Mouse (Mus musculus): ENCODE measurements around the gene Pappa2. TPM values are rescaled to one million over a fixed set of nuclear protein-coding genes. Genes with fewer than 3 reads are reported as not detected.

Gene Pappa2
- polyA plus RNA-seq, 1 experiment = 0.25 TPM

DNA sequence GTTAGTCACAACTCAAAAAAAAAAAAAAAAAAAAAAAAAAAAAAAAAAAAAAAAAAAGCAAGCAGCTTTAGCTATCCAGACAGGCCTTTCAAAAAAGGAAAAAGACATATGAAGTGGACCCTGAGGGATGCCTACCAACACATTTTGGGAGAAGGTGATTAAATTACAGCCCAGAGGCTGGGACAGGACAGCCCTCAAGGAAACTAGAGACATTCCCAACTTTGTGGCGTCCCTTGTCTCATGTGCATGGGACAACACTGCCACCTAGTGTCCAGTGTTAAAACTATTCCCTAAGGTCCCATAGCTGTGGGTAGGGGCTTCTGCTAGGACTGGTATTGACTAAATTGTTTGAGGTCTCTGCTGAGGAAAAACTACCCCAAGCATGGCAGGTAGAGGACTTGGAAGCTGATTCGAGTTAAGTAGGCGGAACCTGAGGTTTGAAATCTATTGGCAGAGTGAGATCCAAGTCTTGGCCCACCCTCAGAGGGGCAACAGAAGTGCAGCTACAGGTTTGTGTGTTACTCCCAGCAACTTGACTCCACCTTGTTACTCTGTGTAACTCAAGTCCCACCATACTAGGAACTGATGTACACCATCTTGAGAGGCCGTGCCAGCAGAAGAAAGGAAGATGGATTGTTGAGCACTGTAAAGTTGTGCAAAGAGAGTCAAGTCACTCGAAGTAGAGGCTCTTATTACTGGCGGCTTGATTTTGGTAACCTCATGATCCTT lies 26.6 kb downstream of the Pappa2 start:
- no peak overlapping the region for H3K4me3 ChIP-seq (ENCODE audit: insufficient read depth, low read length)
- H3K4me1 ChIP-seq (ENCODE audit: control insufficient read depth, insufficient read depth, low read length) = no peaks in the 10 kb centered on the region; the same call in 1 of the 2 replicates
- TF ChIP-seq POLR2A (IDR thresholded peaks at IDR 0.05; ENCODE audit: extremely low read depth, insufficient read depth, low read length) (no peak), CTCF (IDR thresholded peaks at IDR 0.05; ENCODE audit: extremely low read depth, insufficient read depth, low read length) (peak; percentile 95)
- no peak overlapping the region for H3K27ac ChIP-seq (ENCODE audit: insufficient read depth, low read length)

DNA sequence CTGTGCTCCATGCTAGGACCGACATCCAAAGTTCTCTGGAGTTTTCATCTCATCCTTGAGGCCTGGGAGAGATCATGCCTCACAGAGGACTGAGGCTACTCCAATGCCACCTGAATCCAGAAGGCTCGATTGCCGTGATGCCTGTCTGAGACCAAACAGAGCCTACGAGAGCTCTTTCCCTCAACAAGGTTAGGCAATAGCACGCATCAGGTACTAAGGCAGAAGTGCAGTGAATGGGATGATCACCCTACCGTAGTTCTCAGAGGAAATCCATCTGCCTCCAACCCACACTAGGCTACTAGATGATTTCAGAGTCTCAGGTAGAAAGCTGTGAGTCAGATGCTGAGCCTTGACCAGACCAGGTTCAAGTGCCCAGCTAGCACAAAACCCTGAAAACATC lies 31.2 kb downstream of the Pappa2 start:
- no peak overlapping the region for H3K27ac ChIP-seq (ENCODE audit: insufficient read depth, low read length)
- no peak for TF ChIP-seq CTCF (IDR thresholded peaks at IDR 0.05; ENCODE audit: extremely low read depth, insufficient read depth, low read length)
- no peak for TF ChIP-seq POLR2A (IDR thresholded peaks at IDR 0.05; ENCODE audit: extremely low read depth, insufficient read depth, low read length)
- no peaks in the 10 kb centered on the region for H3K4me1 ChIP-seq (ENCODE audit: control insufficient read depth, insufficient read depth, low read length)
- H3K4me3 ChIP-seq (ENCODE audit: insufficient read depth, low read length) = no peak overlapping the region

DNA sequence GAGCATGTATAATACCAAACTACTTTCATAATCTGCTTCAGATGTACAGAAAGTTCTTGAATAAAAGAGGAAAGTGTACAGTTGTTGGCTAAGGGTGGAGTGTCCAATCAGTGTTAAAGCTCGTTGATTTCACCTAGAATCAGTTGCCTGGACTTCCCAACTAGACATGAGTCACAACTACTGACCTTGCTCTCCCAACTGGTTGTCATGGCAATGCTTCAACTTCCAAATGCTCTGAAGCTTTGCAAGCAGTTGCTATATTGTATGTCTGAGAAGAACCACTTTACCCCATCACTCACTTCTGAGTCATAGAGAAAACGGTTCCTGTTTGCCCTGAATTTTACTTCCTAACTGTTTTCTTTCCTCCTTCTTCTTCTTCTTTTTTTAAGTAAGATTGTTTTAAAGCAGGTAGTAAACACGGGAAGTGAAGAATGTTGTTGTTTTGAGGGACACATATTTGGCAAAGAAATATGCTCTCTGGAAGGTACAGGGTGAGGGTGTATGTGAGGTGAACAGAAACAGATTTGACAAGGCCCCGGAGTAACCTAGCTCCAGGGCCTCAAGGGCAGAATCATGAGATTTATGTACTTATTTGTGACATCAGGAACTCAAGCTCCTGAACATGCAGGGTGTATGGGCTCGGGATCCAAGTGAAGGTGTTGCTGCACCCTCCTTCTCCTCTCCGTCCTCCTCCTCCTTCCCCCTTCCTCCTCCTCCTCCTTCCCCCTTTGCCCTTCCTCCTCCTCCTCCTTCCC lies 32.1 kb downstream of the Pappa2 start:
- H3K4me3 ChIP-seq (ENCODE audit: insufficient read depth, low read length) = no peak overlapping the region
- no peak overlapping the region for H3K27ac ChIP-seq (ENCODE audit: insufficient read depth, low read length)
- H3K4me1 ChIP-seq (ENCODE audit: control insufficient read depth, insufficient read depth, low read length) = no peaks in the 10 kb centered on the region
- TF ChIP-seq POLR2A (IDR thresholded peaks at IDR 0.05; ENCODE audit: extremely low read depth, insufficient read depth, low read length) (no peak), CTCF (IDR thresholded peaks at IDR 0.05; ENCODE audit: extremely low read depth, insufficient read depth, low read length) (no peak)

DNA sequence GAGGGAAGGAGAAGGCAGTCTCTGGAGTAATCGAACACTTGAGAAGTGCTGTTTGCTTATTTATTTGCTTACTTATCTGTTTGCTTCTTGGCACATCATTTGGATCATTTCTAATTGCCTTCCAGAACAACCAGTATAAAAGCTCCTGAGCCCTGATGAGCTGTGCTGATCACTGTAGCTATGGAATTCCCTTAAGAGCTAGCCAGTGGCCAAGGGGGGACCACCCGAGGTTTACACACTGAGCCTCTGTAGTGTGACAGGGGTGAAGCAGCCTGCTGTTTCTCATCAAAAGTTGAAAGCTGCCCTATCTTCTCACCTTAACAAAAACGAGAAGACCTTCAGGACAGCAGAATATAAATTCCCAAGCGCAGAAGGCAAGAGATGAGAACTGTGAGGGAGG lies 35.4 kb downstream of the Pappa2 start:
- H3K4me1 ChIP-seq (ENCODE audit: control insufficient read depth, insufficient read depth, low read length) = no peaks in the 10 kb centered on the region
- TF ChIP-seq CTCF (IDR thresholded peaks at IDR 0.05; ENCODE audit: extremely low read depth, insufficient read depth, low read length) (no peak), POLR2A (IDR thresholded peaks at IDR 0.05; ENCODE audit: extremely low read depth, insufficient read depth, low read length) (no peak)
- no peak overlapping the region for H3K27ac ChIP-seq (ENCODE audit: insufficient read depth, low read length)
- H3K4me3 ChIP-seq (ENCODE audit: insufficient read depth, low read length) = no peak overlapping the region

DNA sequence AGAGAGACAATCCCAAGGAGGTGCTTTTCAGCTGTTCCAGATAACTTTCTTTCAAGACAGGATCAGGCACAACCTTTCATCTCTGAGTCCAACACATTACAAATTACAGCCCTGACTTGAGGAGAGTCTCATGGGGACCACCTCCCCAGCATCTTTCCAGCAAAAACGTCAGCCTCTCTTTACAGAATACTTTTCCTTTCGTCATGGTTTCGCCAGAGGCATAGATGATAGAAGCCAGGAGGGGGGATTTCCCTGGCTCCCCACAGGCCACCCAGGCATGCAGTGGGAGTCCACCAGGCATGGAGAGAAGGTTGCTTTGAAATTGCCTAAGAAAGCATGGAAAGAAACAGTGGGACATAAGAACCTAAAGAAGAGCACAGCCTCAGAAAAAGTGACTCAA lies 37.4 kb downstream of the Pappa2 start:
- TF ChIP-seq CTCF (IDR thresholded peaks at IDR 0.05; ENCODE audit: extremely low read depth, insufficient read depth, low read length) (no peak), POLR2A (IDR thresholded peaks at IDR 0.05; ENCODE audit: extremely low read depth, insufficient read depth, low read length) (no peak)
- Histone ChIP-seq H3K4me3 (ENCODE audit: insufficient read depth, low read length) (no peak overlapping the region), H3K27ac (ENCODE audit: insufficient read depth, low read length) (no peak overlapping the region), H3K4me1 (ENCODE audit: control insufficient read depth, insufficient read depth, low read length) (no peaks in the 10 kb centered on the region)

DNA sequence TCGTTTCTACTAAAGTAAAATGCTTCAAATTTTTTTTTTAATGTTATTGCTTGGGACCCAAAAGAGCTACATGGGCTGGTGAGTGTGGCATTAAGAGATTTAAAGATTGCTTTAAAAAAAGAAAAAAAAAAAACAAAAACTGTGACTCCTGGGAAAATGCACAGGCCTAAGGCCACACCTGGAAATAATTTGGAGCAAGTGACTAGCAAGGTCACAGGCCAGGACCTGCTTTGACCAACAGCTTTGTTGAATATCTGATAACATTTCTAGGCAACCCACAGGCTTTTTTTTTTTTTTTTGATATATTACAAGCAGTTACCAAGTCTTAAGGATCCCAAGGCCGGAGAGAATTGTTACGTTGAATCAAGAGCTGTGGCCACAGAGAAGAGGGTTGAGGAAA lies 39.3 kb downstream of the Pappa2 start:
- H3K27ac ChIP-seq (ENCODE audit: insufficient read depth, low read length) = no peak overlapping the region
- H3K4me3 ChIP-seq (ENCODE audit: insufficient read depth, low read length) = no peak overlapping the region
- TF ChIP-seq POLR2A (IDR thresholded peaks at IDR 0.05; ENCODE audit: extremely low read depth, insufficient read depth, low read length) (no peak), CTCF (IDR thresholded peaks at IDR 0.05; ENCODE audit: extremely low read depth, insufficient read depth, low read length) (no peak)
- no peaks in the 10 kb centered on the region for H3K4me1 ChIP-seq (ENCODE audit: control insufficient read depth, insufficient read depth, low read length)

DNA sequence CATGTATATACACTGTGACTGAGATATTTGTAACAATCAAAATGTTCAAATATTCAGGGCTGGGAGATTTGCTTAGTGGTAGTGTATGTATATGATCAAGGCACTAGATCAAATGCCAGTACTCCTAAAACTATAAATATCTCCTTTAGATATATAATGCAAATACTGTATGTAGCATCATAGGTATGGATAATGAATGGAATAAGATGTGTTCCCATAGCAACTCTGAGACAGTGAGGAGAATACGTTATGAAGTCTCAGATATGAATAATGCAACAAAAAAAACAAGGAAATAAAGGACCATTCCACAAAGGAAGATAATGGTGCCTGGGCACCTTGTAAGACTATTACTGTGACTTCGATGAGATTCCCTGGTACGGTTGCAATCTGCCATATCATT lies 45.8 kb downstream of the Pappa2 start:
- no peak overlapping the region for H3K4me3 ChIP-seq (ENCODE audit: insufficient read depth, low read length)
- TF ChIP-seq POLR2A (IDR thresholded peaks at IDR 0.05; ENCODE audit: extremely low read depth, insufficient read depth, low read length) (no peak), CTCF (IDR thresholded peaks at IDR 0.05; ENCODE audit: extremely low read depth, insufficient read depth, low read length) (no peak)
- H3K4me1 ChIP-seq (ENCODE audit: control insufficient read depth, insufficient read depth, low read length) = no peaks in the 10 kb centered on the region
- no peak overlapping the region for H3K27ac ChIP-seq (ENCODE audit: insufficient read depth, low read length)

DNA sequence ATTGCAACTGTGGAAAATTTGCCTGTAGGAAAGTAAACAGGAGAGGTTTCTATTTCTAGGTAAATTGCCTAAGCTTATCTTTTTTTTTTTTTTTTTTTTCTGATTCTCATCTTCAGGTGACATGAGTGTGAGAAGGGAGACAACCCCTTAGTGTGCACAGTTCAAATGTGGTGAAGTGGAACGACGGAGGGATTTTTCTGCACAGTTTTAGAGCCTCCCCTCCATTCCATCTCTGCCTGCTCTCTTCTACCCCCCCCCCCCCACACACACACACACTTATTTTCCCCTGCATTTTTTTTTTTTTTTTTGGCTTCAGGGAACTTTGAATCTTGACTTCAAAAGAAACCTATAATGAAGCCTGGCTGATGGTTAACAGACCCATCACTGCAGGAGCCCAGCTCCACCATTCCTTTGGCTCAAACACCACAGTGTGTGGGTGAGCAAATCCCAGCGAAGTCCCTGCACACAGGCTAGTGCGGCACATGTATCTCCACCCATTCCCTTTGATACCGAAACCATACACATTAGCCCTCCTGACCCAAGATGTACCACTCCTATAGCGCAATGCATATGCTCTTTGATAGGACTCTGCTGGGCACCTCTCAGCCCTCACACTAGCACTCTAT lies 49.0 kb downstream of the Pappa2 start:
- no peaks in the 10 kb centered on the region for H3K4me1 ChIP-seq (ENCODE audit: control insufficient read depth, insufficient read depth, low read length)
- H3K4me3 ChIP-seq (ENCODE audit: insufficient read depth, low read length) = no peak overlapping the region
- H3K27ac ChIP-seq (ENCODE audit: insufficient read depth, low read length) = no peak overlapping the region
- TF ChIP-seq POLR2A (IDR thresholded peaks at IDR 0.05; ENCODE audit: extremely low read depth, insufficient read depth, low read length) = no peak
- no peak for TF ChIP-seq CTCF (IDR thresholded peaks at IDR 0.05; ENCODE audit: extremely low read depth, insufficient read depth, low read length)

DNA sequence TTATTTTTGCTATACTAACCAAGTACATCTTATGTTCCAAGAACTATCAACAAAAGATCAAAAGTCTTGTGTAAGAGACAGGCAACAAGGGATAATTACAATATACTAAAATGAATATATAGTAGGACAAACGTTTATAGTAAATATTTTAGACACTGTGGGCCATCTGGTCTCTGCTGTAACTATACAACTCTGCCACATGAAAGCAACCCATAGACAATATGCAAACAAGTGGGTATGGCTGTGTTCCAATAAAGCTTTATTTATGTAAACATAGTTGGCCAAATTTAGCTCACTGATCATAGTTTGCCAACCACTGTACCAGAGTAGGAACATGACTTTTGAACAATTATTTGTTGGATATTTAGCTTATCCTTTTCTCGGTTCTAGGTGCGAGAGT lies 50.9 kb downstream of the Pappa2 start:
- TF ChIP-seq CTCF (IDR thresholded peaks at IDR 0.05; ENCODE audit: extremely low read depth, insufficient read depth, low read length) (no peak), POLR2A (IDR thresholded peaks at IDR 0.05; ENCODE audit: extremely low read depth, insufficient read depth, low read length) (no peak)
- H3K27ac ChIP-seq (ENCODE audit: insufficient read depth, low read length) = no peak overlapping the region
- no peaks in the 10 kb centered on the region for H3K4me1 ChIP-seq (ENCODE audit: control insufficient read depth, insufficient read depth, low read length)
- H3K4me3 ChIP-seq (ENCODE audit: insufficient read depth, low read length) = no peak overlapping the region

Data from cortical plate, adult 2 months (tissue).